Mouse (Mus musculus): ENCODE results near the gene Mtr.

DNA sequence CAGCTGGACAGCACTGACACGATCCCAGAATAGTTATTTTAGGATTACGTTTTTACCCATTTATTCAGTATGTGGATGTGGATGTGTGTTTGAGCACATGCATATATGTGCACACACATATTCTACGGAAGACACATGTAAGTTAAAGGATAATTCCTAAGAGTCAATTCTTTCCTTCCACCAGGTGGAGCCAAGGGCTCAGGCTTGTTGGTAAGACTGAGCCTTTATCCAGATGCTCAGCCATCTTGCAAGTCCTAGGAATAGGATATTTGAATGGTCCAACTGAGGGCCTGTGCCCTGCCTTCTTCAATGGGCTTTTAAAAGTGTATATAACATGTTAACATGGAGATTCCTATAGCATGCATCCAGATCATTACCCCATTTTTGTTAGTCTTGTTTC lies 38.8 kb upstream of the Mtr start:
- no peak for TF ChIP-seq EP300 (IDR thresholded peaks at IDR 0.05; ENCODE audit: low read depth)
- TF ChIP-seq CTCF (IDR thresholded peaks at IDR 0.05; ENCODE audit: low read depth) = peak; percentile 54
